Mouse (Mus musculus) B cell, adult 2 months (primary cell): Measurements from ENCODE around the gene Vps53.
A peak's percentile ranks its signal among the peaks of the same experiment; 100 is the strongest.

Experiments used
- DNase-seq, 2 experiments: peaks; one replicate each; pipeline ENCODE4 v3.0.0; 2022

The Vps53 gene

DNA sequence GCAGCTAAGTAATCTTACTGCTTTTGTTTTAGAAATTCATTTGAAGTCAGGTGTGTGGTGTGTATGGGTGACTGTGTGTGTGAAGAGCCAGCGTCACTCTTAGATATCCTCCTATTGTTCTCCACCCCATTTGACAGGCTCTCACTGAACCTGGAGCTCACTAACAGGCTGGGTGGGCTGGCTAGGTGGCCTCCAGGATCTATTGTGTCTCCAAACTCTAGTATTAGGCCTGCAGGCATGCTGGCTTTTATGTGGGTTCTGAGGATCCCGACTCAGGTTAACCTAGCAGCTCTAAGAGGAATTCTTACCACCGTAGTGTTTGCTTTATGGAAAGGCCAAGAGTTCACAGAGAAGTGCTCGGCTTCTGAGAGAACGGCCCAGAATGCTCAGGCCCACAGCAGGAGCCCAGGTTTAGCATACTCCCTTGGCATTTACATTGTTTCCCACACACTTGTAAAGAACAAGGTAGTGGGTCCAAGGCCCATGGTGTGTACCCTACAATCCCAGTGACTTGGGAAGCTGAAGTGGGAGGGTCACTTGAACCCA, 128.4 kb downstream of the Vps53 start:
- DNase-seq: no peak

DNA sequence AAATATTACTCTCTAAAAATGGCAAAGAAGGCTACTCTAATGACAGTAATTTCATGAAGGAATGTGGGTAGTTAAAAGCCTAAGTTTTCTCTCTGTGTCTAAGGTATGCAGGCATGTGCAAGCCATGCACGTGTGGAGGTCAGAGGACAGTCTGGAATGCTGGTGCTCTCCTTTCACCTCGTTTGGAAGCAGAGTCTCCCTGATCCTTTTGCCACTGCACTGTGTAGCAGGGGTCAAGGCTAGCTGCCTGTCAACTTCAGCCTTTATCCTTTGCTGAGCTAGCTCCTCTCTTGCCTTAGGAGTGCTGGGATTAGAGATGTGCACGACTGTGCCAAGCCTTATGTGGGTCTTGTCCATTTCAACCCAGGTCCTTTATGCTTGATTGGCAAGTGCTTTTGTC, 128.9 kb downstream of the Vps53 start:
- DNase-seq: no peak

DNA sequence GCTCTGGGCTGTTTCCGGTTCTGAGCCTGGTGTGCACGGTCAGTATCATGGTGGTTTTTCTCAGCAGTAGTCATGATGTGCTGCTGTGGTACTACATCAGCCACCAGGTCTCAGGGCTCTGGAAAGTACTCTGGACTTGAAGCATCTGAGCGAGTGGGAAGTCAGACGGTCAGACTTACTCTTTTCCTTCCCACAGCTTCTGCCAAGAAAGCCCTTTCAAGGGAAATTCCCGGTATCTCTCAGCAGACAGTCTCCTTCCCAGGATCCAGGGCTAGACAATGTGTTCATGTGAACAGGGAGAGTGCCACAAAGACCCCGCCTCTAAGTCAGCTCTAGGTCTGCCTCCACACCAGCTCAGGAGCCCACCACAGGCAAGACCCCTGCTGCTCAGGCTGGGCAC, 134.1 kb downstream of the Vps53 start:
- no peak for DNase-seq

DNA sequence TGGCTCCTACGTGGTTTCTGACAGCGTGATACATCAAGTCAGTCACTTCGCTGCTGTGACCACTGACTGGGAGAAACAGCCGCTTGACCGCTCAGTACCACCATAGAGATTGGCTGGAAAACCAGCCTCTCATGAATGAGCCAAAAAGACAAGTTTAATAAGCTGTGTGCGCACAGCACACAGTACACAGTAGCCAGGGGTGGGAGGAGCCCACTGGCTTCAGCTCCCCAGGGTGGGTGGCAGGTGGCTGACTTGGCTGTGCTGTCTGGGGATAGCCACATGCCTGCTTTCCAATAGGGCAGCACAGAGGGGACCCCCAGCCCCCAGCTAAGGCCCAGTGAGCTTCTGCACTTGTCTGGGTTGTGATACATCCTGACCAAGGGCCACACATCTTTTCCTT, 135.0 kb downstream of the Vps53 start:
- no peak for DNase-seq

DNA sequence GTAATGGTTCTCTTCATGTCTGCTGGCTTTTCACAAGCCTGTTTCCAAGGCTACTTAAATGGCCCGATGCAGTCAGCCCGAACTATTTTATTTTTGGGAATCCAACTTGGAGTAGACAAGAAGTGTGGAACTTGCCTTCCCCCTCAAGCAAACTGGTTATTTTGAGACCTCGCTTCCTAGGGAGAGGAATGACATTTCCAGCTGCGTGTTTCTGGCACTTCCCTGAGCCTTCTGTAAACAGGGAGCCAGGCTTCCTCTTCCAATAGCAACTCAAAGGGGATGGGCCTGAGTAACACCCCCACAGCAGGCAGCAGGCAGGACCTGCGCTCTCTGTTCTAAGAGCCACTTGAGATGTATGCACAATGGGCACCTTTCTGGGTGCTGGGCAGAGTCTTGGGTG, 136.6 kb downstream of the Vps53 start:
- no peak for DNase-seq

DNA sequence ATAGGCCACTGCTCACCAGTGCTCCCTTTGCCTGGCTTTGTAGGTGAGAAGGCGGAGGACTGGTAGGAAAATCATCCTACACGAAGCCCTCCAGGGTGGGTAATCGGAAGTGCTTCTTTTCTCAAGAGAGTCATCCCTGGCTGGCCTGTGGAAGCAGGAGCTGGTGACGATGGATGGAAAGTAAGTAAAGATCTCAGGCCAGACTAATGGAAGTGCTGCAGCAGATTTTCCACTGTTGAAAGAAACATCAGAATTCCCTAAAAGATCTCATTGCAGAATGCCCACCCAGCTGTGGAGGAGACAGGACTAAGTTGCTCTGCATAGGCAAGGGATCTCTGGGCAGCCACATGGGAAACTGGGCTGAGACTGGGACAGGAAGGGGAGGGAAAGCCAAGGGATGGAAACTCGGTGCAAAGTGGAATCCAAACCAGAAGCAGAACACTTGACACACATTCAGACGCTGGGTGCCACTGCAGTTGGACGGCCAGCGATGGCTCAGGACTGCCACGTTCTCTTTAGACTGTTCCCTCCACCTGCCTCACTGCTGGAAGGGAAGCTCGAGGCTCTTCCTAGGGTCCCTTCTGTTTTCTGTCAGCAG, 137.3 kb downstream of the Vps53 start:
- DNase-seq: no peak

DNA sequence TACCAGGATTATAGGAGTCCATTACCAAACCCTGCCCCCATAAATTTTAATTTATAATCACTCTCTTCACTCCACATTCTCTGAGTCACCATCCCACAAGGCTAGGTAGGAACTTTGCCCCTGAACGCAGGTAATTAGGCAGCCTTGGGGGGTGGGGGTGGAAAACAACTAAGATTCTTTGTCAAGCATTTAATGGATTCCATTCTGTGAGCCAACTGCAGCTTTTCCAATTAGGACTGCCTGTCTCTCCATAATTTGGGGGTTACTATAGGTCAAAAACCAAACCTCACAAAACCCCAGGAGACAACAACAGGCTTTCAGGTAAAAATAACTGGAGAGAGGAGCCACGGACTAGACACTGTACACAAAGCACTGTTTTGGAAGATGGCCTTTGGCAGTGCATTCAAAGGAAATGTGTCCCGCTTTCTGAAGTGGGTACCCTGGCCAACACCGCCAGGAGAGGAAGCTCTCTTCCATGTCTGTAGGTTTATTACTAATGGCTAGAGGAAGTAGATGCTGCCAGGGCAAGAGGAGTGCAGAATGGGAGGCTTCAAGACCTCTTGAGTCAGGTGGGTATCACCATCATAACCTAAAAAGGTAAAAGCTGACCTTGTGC, 138.6 kb downstream of the Vps53 start:
- DNase-seq: no peak

DNA sequence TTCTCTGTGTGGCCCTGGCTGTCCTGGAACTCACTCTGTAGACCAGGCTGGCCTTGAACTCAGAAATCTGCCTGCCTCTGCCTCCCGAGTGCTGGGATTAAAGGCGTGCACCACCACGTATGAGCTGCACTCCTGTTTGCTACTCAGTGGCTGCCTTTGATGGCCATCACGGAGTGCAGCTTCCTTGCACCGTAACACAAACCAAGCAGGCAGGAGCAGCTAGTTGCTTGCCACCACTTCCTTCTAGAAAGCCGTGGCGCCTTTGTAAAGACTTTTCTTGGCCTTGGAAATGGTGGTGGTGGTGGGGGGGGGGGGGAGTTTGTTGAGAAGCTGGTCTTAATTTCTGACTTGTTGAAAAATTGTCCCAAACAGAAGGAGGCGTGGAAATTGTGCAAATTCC, 139.3 kb downstream of the Vps53 start:
- no peak for DNase-seq

DNA sequence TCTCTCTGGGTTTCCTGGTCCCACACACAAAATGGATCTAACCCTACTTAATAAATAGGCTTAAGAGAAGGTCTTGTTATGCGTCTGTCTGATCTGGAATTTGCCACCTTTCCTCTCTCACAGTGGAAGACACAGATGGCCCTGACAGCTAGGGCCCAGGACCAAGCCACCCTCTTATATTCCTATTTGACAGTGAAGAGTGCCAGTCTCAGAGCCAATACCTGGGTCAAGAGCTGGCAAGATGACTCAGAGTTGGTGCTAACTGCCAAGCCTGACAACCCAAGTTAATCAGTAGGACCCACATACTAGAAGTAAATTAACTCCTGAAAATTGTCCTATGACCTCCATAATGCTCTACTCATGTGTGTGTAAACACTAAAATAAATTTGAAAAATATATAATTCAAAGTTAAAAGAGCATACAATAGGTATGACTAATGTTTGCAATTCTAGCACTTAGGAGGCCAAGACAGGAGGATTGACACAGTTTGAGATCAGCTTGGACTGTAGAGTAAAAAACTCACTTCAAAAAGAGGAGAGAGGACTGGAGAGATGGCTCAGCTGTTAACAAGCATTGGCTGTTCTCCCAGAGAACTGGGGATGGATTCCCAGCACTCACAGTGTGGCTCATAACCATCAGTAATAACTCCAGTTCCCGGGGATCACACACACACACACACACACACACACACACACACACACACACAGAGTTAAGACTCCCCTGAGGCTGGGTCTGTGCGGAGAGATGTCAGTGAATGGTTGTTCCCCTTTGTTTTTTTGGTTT, 140.0 kb downstream of the Vps53 start:
- DNase-seq: no peak

DNA sequence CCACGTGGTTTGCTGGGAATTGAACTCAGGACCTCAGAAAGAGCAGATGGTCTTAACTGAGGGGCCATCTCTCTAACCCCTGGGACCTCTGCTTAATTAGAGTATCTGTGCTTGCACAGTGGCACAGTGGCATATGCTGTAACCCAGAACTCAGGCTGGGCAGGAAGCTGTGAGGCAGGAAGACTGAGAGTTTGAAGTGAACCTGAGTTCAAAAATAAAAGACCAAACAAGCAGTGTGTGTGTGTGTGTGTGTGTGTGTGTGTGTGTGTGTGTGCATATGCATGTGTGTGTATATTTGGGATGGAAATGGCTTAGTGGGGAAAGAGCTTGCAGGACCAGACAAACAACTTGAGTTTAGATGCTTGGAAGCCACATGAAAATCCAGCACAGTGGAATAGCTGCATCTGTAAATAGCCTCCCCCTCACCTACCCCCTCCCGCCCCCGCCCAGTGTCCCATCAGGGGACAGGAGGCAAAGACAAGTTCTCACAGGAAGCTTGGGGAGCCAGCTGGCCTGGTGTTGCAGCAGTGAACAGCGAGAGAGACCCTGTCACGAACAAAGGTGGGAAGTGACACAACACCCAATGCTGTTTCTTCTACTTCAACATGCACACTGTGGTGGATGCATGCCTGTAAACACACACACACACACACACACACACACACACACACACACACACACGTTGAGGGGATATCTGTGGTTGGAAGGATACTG, 141.7 kb downstream of the Vps53 start:
- DNase-seq: no peak

DNA sequence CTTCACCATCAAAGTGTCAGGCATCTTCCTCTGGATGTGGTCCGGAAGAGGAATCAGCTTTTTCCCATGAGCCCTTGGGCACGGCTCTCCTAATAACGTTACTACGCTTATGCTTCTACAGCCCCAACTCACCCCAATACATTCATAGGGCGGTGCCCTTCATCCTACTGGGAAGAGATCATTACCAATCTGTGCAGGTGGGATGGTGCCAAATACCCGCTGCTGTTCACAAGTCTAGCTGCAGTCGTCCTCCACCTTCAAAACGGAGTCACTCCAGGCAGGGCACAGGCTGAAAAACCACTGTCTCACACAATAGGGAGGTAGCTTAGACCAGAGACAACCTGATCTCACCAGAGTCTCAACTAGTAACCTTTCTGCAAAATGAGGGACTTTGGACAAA, 144.3 kb downstream of the Vps53 start:
- no peak for DNase-seq

DNA sequence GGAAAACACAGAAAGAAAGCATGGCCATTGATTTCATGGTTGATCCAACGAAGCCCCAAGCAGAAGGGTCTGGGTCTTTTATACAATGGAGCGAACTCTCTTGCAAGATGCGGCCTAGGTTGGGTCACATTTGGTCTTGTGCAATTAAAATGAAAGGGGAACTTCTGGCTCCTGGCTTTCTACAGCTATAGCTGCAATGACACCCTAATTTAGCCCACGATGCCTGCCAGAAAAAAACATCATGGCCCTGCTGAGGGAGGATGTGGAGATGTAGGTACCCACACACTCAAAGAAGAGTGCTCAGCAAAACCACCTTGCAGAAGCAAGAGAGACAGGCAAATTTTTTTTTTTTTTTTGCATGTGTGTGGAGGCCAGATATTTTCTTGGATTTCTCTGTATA, 145.6 kb downstream of the Vps53 start:
- DNase-seq: no peak

DNA sequence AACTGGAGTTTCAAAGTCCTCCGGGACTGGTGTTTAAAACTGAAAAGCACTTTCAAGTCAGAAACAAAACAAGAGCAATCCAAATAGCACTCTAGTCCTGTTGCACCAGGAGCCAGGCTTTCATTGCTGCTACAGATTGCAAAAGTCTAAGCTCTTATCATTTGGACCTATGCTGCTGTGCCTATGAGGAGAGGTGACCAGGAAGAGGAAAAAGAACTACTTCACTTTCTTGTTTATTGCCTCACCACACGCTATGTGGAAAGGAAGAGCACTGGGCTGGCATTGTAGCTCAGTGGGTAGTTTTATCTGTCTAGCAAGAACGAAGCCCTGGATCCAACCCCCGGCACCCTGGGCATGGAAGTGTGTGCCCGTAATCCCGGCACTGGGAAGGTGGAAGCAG, 146.1 kb downstream of the Vps53 start:
- DNase-seq: no peak

DNA sequence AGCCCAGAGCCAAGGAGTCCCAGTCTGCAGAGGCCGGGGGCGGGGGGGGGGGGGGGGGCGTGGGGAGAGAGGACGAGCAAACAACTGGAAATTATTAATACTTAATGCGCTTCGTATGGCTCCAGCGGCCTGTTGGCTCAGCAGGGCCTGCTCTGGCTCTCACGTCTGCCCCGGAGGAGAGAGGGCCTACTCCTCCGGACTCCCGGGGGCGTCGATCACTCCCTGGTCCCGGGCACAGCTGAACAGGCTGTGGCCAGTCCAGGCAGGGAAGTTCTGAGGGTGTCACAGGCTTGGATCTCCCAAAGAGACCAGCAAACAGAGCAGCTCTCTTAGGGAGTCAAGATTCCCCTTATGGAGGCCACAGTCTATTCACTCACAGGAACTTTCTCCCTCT, 151.4 kb downstream of the Vps53 start:
- DNase-seq: peak; percentile 16 to 24

DNA sequence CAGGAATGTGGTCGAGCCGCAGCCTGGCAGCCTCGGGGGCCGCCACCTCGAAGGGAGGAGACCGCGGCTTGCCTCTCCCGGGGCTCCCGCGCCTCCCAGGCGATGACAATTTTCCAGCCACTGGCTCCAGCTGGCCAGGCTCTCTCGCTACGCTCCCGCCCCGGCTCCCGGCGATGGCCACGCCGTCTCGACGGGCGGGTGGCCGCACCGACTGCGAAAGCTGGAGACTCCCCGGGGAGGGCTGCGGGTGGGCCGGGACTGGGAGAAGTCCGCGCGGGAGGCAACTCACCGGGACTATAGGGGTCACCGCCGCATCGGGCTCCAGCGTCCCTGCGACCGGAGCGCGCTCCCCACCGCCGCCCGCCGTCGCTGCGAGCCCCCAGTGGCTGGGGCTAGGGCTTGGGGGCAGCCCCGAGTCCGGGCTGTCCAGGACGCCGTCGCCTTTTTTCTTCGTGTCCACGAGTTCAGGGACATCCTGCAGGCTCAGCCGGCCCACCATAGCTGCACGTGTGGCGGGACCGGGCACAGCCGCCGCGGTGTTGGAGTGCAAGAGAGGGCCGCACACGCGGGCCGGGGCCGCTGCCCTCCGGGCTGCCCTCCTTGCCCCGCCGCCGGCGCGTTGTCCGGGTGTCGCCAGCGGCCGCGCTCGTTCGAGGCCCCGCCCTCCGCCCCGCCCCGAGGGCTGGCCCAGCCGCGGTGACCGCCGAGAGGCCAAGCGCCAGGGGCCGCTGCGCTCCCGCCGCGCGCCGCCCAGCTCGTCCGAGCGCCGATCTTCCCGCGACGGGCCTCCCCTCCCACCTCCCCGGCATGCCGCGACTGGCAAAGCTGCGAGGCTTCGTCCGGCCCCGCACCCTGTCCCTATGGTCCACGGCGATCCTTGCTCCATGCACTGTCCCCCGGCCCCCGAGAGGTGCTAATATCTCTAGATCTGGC, 152.0 kb downstream of the Vps53 start, which contains the start of gene Rflnb:
Gene Rflnb (minus strand): TSS at position 644 of the 933 bp plus-strand sequence.
- DNase-seq: peak; percentile 75 to 81

DNA sequence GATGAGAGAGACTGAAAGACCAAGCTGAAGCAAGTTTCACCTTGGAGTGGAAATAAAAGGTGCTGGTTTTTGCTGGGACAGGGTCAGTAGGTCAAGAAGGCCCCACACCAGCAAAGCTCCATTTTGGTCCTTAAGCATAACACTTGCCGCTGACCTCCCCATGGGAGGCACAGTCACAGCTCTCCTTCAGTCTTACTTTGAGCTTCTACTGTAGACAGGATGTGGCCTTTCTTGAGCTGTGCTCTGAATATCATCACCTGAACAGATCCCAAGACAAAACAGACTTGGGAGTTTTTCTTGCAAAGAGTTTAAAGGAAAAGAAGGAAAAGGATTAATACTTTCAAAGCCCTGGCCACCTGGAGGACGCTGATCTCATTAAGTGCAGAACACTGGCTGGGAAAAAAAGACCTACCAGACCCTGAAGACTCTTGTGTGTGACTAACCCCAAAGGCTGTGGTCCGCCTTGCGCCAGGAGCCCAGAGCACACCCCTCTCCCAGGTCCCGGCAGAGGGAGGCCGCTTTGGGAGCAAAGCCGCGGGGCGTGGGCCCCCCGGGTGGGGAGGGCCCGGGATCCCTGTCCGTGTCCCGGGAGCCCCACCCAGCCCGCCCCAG, 152.8 kb downstream of the Vps53 start:
- DNase-seq: peak; percentile 9 to 23

DNA sequence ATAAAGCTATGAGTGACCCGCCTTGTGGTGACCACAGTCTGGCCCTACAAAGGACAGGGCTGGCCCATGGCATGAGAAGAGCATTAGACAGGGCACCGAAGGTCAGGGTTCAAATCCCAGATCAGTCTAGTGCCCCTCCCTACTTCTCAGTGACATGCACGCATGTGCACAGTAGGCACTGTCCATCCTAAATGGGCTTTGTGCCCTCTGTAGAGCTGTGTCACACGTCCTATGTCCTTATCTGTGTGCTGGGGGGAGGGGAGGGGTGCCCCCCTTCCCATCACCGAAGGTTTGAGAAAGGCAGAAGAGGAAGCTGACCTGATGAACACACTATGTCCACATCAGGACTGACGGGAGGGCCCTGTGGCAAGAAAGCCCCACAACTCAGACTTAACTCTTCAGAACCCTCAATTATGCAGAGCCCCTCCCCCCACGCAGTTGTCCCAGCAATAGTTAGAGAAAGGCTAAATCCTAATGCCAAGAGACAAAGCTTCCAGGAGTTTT, 154.3 kb downstream of the Vps53 start:
- DNase-seq: no peak

DNA sequence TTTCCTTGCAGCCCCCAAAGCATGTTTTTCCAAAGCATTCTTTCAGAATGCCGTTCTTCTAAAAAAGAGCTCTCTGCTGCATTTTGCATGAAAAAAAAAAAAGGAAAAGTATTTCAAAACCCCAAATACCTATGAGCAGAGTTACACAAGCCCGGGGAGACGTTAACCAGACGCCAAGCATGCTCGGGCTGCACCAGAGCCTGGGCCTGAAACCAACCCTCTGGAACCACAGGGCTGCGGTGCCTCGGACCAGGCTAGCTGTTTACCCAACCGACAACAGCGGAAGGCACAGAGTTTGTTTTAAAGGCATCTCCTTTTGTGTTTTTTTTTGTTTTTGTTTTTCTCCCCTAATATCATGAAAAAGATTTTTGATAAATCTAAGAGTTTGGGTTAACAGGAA, 158.5 kb downstream of the Vps53 start:
- DNase-seq: no peak

DNA sequence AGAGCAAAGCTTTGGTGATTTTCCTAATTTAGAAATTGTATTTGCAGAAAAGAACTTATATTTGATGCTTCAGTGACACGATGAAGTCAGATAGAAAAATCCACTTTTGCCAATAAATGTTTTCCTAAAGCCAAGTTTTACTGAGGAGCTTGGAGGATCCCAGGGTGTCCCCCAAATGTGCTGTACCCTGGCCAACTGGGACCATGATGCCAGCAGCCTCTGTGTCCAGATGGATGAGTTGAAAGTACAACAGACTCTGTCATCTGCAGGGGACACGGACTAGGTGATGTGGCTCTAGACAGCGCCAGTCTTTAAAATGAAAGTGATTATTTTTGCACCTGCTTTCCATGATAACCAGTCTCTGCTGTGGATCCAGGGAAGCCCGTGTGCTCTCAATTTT, 159.6 kb downstream of the Vps53 start:
- DNase-seq: no peak

DNA sequence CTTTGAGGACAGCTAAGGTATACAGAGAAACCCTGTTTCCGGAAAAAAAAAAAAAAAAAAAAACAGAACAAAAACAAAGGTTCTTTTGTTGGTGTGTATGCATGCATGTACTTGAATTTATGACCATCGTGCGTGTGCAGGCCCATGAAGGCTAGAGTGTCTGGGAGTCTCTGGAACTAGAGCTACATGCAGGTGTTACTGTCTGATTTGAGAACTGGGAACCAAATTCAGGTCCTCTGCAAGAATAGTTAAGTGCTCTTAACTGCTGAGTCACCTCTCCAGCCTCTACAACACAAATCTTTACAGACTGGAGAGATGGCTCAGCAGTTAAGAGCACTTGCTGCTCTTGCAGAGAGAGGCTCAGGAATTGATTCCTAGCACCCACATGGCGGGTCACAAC, 163.6 kb downstream of the Vps53 start:
- DNase-seq: no peak

DNA sequence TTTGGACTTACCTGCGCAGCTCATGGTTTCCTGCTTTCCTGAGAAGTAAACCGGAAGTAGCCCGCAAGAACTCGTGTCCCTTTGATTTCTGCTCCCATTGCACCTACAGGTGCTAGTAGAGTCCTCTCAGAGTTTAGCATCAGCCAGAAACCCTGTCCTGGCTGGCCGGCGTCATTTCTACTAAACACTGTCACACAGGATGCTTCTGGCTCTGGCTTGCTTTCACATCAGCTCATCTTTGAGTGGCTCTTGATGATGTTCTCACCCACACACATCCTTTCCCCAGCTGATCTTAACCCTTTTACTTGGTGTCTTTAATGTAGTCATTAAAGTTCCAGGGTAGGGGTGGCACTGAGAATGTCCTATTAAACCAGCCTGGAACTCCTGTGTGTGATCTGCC, 164.2 kb downstream of the Vps53 start:
- no peak for DNase-seq
